Mouse (Mus musculus) CH12.LX (cell line): Measurements from ENCODE around the gene Aspg. TPM values are rescaled to one million over a fixed set of nuclear protein-coding genes. Genes with fewer than 3 reads are reported as not detected.

Experiments used
- DNase-seq: peaks from one replicate; pipeline ENCODE4 v3.0.0-alpha.2; 2013; ENCODE audit errors: extremely low read depth
- H3K27ac ChIP-seq: 2 replicates; pipeline ENCODE4 v1.5.1; 2012; ENCODE audit warnings: low read depth, mild to moderate bottlenecking, control low read depth, moderate library complexity; ENCODE audit not compliant: insufficient read depth
- H3K27me3 ChIP-seq: replicated peaks from 2 replicates; pipeline ENCODE3; 2012; ENCODE audit warnings: inconsistent platforms
- H3K36me3 ChIP-seq, 2 experiments: replicated peaks in 1 of 2; 2 replicates each; pipeline versions ENCODE3 to v1.6.1; 2012; ENCODE audit warnings: inconsistent platforms in 1 of 2, low read length in 1 of 2, mild to moderate bottlenecking in 1 of 2, mixed read lengths in 1 of 2, moderate library complexity in 1 of 2; ENCODE audit not compliant: control insufficient read depth in 1 of 2, insufficient read depth in 1 of 2
- H3K4me1 ChIP-seq, 2 experiments: 2 replicates each; pipeline ENCODE4 v1.6.1; 2012; ENCODE audit warnings: inconsistent platforms in 1 of 2, moderate library complexity in 1 of 2; ENCODE audit not compliant: insufficient read depth in 2 of 2, control insufficient read depth in 1 of 2
- H3K4me2 ChIP-seq: 2 replicates; pipeline ENCODE4 v1.6.1; 2012; ENCODE audit warnings: low read depth, mild to moderate bottlenecking, control low read depth; ENCODE audit not compliant: poor library complexity, insufficient read depth, severe bottlenecking
- H3K4me3 ChIP-seq, 3 experiments: fragments of 150-350 bp in 1 of 3; sonication (generic) in 1 of 3; replicated peaks in 1 of 3; 2 replicates each; pipeline versions ENCODE3 to v1.5.1; 2011 to 2012; ENCODE audit warnings: low read depth in 2 of 3, low read length in 2 of 3, mild to moderate bottlenecking in 2 of 3, moderate library complexity in 2 of 3, control low read depth in 1 of 3, improper control_type of control experiment in 1 of 3, inconsistent platforms in 1 of 3, mixed read lengths in 1 of 3; ENCODE audit not compliant: poor library complexity in 1 of 3
- H3K79me2 ChIP-seq: replicated peaks from 2 replicates; pipeline ENCODE4 v1.6.1; 2012; ENCODE audit warnings: mild to moderate bottlenecking, moderate library complexity; ENCODE audit not compliant: control insufficient read depth, poor library complexity, insufficient read depth, severe bottlenecking; ENCODE audit errors: extremely low read depth
- H3K9ac ChIP-seq: 2 replicates; pipeline ENCODE4 v1.6.1; 2012; ENCODE audit warnings: low read depth, mild to moderate bottlenecking, control low read depth, moderate library complexity; ENCODE audit not compliant: insufficient read depth
- H3K9me3 ChIP-seq: replicated peaks from 2 replicates; pipeline ENCODE3; 2012; ENCODE audit warnings: low read length, inconsistent platforms, mixed read lengths
- ELF1 ChIP-seq: IDR thresholded peaks from 2 replicates; pipeline ENCODE4 v1.6.1; 2014; ENCODE audit warnings: low read depth, mild to moderate bottlenecking, inconsistent platforms, low read length, improper control_type of control experiment
- ETS1 ChIP-seq: conservative IDR thresholded peaks from 2 replicates; pipeline ENCODE4 v1.6.1; 2012; ENCODE audit warnings: low read depth, mild to moderate bottlenecking, inconsistent platforms, low read length, improper control_type of control experiment, moderate library complexity
- MEF2A ChIP-seq: IDR thresholded peaks from 2 replicates; pipeline ENCODE4 v1.6.1; 2014; ENCODE audit warnings: low read depth, mild to moderate bottlenecking, inconsistent platforms, low read length, improper control_type of control experiment, borderline replicate concordance
- MXI1 ChIP-seq: IDR thresholded peaks from 2 replicates; pipeline ENCODE4 v1.6.1; 2011; ENCODE audit warnings: mild to moderate bottlenecking, low read depth, low read length, improper control_type of control experiment
- NRF1 ChIP-seq: IDR thresholded peaks from 2 replicates; pipeline ENCODE4 v1.6.1; 2014; ENCODE audit warnings: low read depth, mild to moderate bottlenecking, inconsistent platforms, low read length, improper control_type of control experiment, moderate library complexity
- dilution Hi-C: fragments of 300-500 bp; cut with MboI; formaldehyde crosslinking; loops from 2 replicates; pipeline ENCODE4 v1.14.3; 2020; ENCODE audit warnings: low sequenced_read_pairs; ENCODE audit not compliant: extremely low pct_unique_long_range_greater_than_20kb, extremely low pct_ligation_motif_present
- in situ Hi-C: fragments of 300-500 bp; cut with MboI; formaldehyde crosslinking; loops from 3 replicates; pipeline ENCODE4 v1.14.3; 2019; ENCODE audit warnings: low sequenced_read_pairs, low pct_ligation_motif_present, low pct_unique_long_range_greater_than_20kb, mixed read lengths
- polyA plus RNA-seq: library from polyadenylated mRNA; unstranded; fragments of >175 nt; gene quantifications from 2 replicates; pipeline ENCODE4 v1.2.1, GENCODE M21; 2012; ENCODE audit warnings: low read depth; ENCODE audit not compliant: insufficient read length
- total RNA-seq, 2 experiments: library from RNA; depleted of rRNA; stranded (reverse); fragments of 300-350 nt in 1 of 2; fragments of >200 nt in 1 of 2; gene quantifications; 2 replicates each; pipeline ENCODE4 v1.2.3; 2012 to 2014

Gene Aspg
- total and polyA plus RNA-seq, 3 experiments, result not detected

GRCm38 (mm10) chr12:112171657-112172056, 65.2 kb downstream of the Aspg start:
- H3K9me3 ChIP-seq, result no peaks in the 10 kb centered on the region
- H3K79me2 ChIP-seq, result no peaks in the 10 kb centered on the region
- H3K27ac ChIP-seq, result no peak overlapping the region
- no peak overlapping the region for H3K4me3 ChIP-seq
- dilution Hi-C loops (no loop called here), in situ Hi-C loops (no loop called here)
- no peak for DNase-seq
- H3K36me3 ChIP-seq, result no peaks in the 10 kb centered on the region
- peaks cover 2 to 9% of the 10 kb centered on the region in 2 experiments; a peak in 2 of 4 replicates for H3K4me1 ChIP-seq
- TF ChIP-seq ELF1 (no peak), MEF2A (no peak), MXI1 (no peak)
- H3K27me3 ChIP-seq, result peaks cover 83% of the 10 kb centered on the region
- H3K9ac ChIP-seq, result no peak overlapping the region
- no peak overlapping the region for H3K4me2 ChIP-seq

- peaks cover 79% of the 10 kb centered on the region for H3K27me3 ChIP-seq
These were observed 65.7 kb downstream of the Aspg start for GRCm38 (mm10) chr12:112172214-112172613.

More at GRCm38 (mm10) chr12:112172214-112172613, 65.7 kb downstream of the Aspg start:
- Histone ChIP-seq H3K9ac (no peak overlapping the region), H3K36me3 (no peaks in the 10 kb centered on the region), H3K9me3 (no peaks in the 10 kb centered on the region), H3K79me2 (no peaks in the 10 kb centered on the region), H3K27ac (no peak overlapping the region), H3K4me3 (no peak overlapping the region), H3K4me1 (peaks cover 2 to 9% of the 10 kb centered on the region in 2 experiments; a peak in 2 of 4 replicates), H3K4me2 (no peak overlapping the region)
- in situ Hi-C loops, result no loop called here
- dilution Hi-C loops, result no loop called here
- no peak for TF ChIP-seq ETS1
- no peak for TF ChIP-seq NRF1
- DNase-seq, result no peak

Other genes starting within 250 kb of the Aspg start
- gene Ppp1r13b, start 198.6 kb upstream of the Aspg start, total RNA-seq (2012; rRNA removed), result 0.64 and 0.76 TPM in 2 replicates
- gene Ppp1r13b, start 198.6 kb upstream of the Aspg start, total RNA-seq (2014; rRNA removed), result 0.34 and 0.42 TPM in 2 replicates
- gene Ppp1r13b, start 198.6 kb upstream of the Aspg start, polyA plus RNA-seq, result 1.3 and 2.0 TPM in 2 replicates
- 224 and 276 TPM in 2 replicates for gene Atp5mpl, start 139.7 kb upstream of the Aspg start, total RNA-seq (2012; rRNA removed)
- gene Atp5mpl, start 139.7 kb upstream of the Aspg start, total RNA-seq (2014; rRNA removed), result 669 and 768 TPM in 2 replicates
- gene Atp5mpl, start 139.7 kb upstream of the Aspg start, polyA plus RNA-seq, result 164 and 172 TPM in 2 replicates
- not detected in 2 replicates for gene Tdrd9, start 135.1 kb upstream of the Aspg start, total RNA-seq (2012; rRNA removed)
- not detected in 2 replicates for gene Tdrd9, start 135.1 kb upstream of the Aspg start, total RNA-seq (2014; rRNA removed)
- gene Tdrd9, start 135.1 kb upstream of the Aspg start, polyA plus RNA-seq, result not detected in 2 replicates
- not detected in 2 replicates for gene Rd3l, start 125.4 kb upstream of the Aspg start, total RNA-seq (2012; rRNA removed)
- not detected in 2 replicates for gene Rd3l, start 125.4 kb upstream of the Aspg start, total RNA-seq (2014; rRNA removed)
- gene Rd3l, start 125.4 kb upstream of the Aspg start, polyA plus RNA-seq, result not detected in 2 replicates
- gene Kif26a, start 39.5 kb downstream of the Aspg start, total RNA-seq (2012; rRNA removed), result not detected in 2 replicates
- gene Kif26a, start 39.5 kb downstream of the Aspg start, total RNA-seq (2014; rRNA removed), result not detected in 2 replicates
- gene Kif26a, start 39.5 kb downstream of the Aspg start, polyA plus RNA-seq, result not detected in 2 replicates